ENCODE assay signal across 25 mouse cellular contexts in the genomic region with DNA sequence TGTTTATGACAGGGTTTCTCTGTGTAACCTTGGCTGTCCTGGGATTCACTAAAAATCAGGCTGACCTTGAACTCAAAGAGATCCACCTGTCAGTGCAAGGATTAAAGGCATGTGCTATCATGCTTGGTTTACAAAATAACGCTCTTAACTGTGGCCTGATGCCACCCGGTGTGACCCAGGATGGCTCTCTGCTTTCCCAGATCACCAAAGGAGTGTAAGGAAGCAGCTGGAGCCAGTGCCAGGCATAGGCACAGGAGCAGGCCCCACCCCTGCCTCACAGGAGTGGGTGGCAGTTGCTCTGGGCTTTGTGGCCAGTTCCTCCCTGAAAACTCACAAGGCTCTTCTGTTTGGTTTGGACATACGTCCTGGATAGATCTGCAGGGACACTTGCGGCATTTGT. TPM values are rescaled to one million over a fixed set of nuclear protein-coding genes. Genes with fewer than 3 reads are reported as not detected.
DNase-seq lines count a peak whose midpoint lies in the region; ATAC-seq and TF ChIP-seq lines count a peak whose summit lies in the region.
"Had no signal": no experiment of that assay in that cellular context is flagged by ENCODE, and none has a peak within 500 bp of the region (broad histone marks: within the 10 kb centered on the region; RNA-seq: fewer than 3 reads in every experiment).

No protein-coding gene starts in this region.

- H3K4me2 ChIP-seq in liver, embryonic 12.5 days, result no peak overlapping the region
- no peak overlapping the region for H3K4me2 ChIP-seq in liver, embryonic 11.5 days
- no peak overlapping the region for H3K4me2 ChIP-seq in intestine, embryonic 16.5 days (ENCODE audit: low read depth, low read length)
- H3K4me2 ChIP-seq in liver, postnatal 0 days (ENCODE audit: low read depth, low read length), result no peak overlapping the region
- H3K4me2 ChIP-seq in stomach, embryonic 16.5 days (ENCODE audit: low read depth, low read length), result no peak overlapping the region
- no peak overlapping the region for H3K4me2 ChIP-seq in midbrain, embryonic 15.5 days
- H3K4me2 ChIP-seq: embryonic facial prominence, embryonic 15.5 days; forebrain, embryonic 12.5 days; heart, embryonic 13.5 days; hindbrain, embryonic 12.5 days had no signal

- no peak for TF ChIP-seq CTCF in liver, postnatal 0 days (IDR thresholded peaks at IDR 0.05; ENCODE audit: low read depth)

- H3K4me3 ChIP-seq in liver, embryonic 12.5 days, result no peak overlapping the region
- H3K4me3 ChIP-seq in liver, embryonic 11.5 days (ENCODE audit: low read depth, low read length), result no peak overlapping the region
- no peak overlapping the region for H3K4me3 ChIP-seq in intestine, embryonic 16.5 days (ENCODE audit: low read length)
- H3K4me3 ChIP-seq in liver, postnatal 0 days (ENCODE audit: low read depth, low read length), result no peak overlapping the region
- no peak overlapping the region for H3K4me3 ChIP-seq in stomach, embryonic 16.5 days (replicated peaks; ENCODE audit: low read length)
- H3K4me3 ChIP-seq in hindbrain, embryonic 10.5 days, result no peak overlapping the region
- no peak overlapping the region for H3K4me3 ChIP-seq in midbrain, embryonic 15.5 days
- H3K4me3 ChIP-seq: embryonic facial prominence, embryonic 15.5 days; erythroblast, embryonic 14.5 days; forebrain, embryonic 12.5 days; heart, embryonic 13.5 days; hindbrain, embryonic 12.5 days had no signal

- H3K36me3 ChIP-seq in liver, embryonic 12.5 days, result no peaks in the 10 kb centered on the region
- H3K36me3 ChIP-seq in liver, embryonic 11.5 days (ENCODE audit: control insufficient read depth, insufficient read depth, low read length), result no peaks in the 10 kb centered on the region
- H3K36me3 ChIP-seq in intestine, embryonic 16.5 days (ENCODE audit: control insufficient read depth, insufficient read depth, low read length), result no peaks in the 10 kb centered on the region
- no peaks in the 10 kb centered on the region for H3K36me3 ChIP-seq in liver, postnatal 0 days (replicated peaks; ENCODE audit: insufficient read depth, low read length)
- H3K36me3 ChIP-seq in stomach, embryonic 16.5 days (ENCODE audit: control insufficient read depth, insufficient read depth, low read length), result no peaks in the 10 kb centered on the region
- H3K36me3 ChIP-seq in hindbrain, embryonic 10.5 days, result no peaks in the 10 kb centered on the region
- H3K36me3 ChIP-seq in midbrain, embryonic 15.5 days (replicated peaks), result no peaks in the 10 kb centered on the region
- H3K36me3 ChIP-seq: embryonic facial prominence, embryonic 15.5 days; forebrain, embryonic 12.5 days; heart, embryonic 13.5 days; hindbrain, embryonic 12.5 days had no signal

- no peak for DNase-seq in liver, embryonic 11.5 days (ENCODE audit: low spot score)
- DNase-seq in liver, postnatal 0 days, result no peak
- DNase-seq in hindbrain, embryonic 10.5 days (ENCODE audit: low spot score), result no peak
- DNase-seq in right cerebral cortex, adult 2 months (ENCODE audit: low spot score in 2 of 2), result no peak
- DNase-seq: adrenal gland, postnatal 10 days; cerebellum, adult 11 months; cerebellum, adult 8-10 months; cerebellum, postnatal 14 days; embryo, embryonic 11 days; gastrocnemius, postnatal 10 days; heart, postnatal 36 days had no signal

- H3K4me1 ChIP-seq in liver, embryonic 12.5 days, result peaks cover 13% of the 10 kb centered on the region; the same call in 1 of the 2 replicates
- H3K4me1 ChIP-seq in liver, embryonic 11.5 days (replicated peaks; ENCODE audit: control insufficient read depth, insufficient read depth, low read length), result peaks cover 4% of the 10 kb centered on the region; the same call in 1 of the 2 replicates
- H3K4me1 ChIP-seq in intestine, embryonic 16.5 days (ENCODE audit: control insufficient read depth, insufficient read depth, low read length), result peaks cover 8% of the 10 kb centered on the region; the same call in 1 of the 2 replicates
- H3K4me1 ChIP-seq in liver, postnatal 0 days (ENCODE audit: insufficient read depth), result peaks cover 37% of the 10 kb centered on the region
- H3K4me1 ChIP-seq in stomach, embryonic 16.5 days (ENCODE audit: control insufficient read depth, insufficient read depth, low read length), result peaks cover 3% of the 10 kb centered on the region; the same call in 1 of the 2 replicates
- H3K4me1 ChIP-seq in hindbrain, embryonic 10.5 days (replicated peaks), result 0 out of 2 replicates have a peak, but pooled peaks cover 6% of the 10 kb centered on the region
- no peaks in the 10 kb centered on the region for H3K4me1 ChIP-seq in midbrain, embryonic 15.5 days
- H3K4me1 ChIP-seq: embryonic facial prominence, embryonic 15.5 days; forebrain, embryonic 12.5 days; hindbrain, embryonic 12.5 days had no signal

- peak overlapping the region; percentile 40; the same call in 1 of the 2 replicates for H3K27ac ChIP-seq in liver, embryonic 12.5 days
- no peak overlapping the region for H3K27ac ChIP-seq in liver, embryonic 11.5 days (ENCODE audit: low read depth, low read length)
- peak overlapping the region; percentile 75 for H3K27ac ChIP-seq in intestine, embryonic 16.5 days (ENCODE audit: low read length)
- peak overlapping the region; percentile 87 for H3K27ac ChIP-seq in liver, postnatal 0 days (ENCODE audit: low read depth)
- peak overlapping the region; percentile 56 for H3K27ac ChIP-seq in stomach, embryonic 16.5 days (ENCODE audit: low read length)
- H3K27ac ChIP-seq in hindbrain, embryonic 10.5 days, result no peak overlapping the region
- H3K27ac ChIP-seq in midbrain, embryonic 15.5 days, result no peak overlapping the region
- H3K27ac ChIP-seq: embryonic facial prominence, embryonic 15.5 days; forebrain, embryonic 12.5 days; heart, embryonic 13.5 days; hindbrain, embryonic 12.5 days had no signal

- peaks cover 18% of the 10 kb centered on the region for H3K27me3 ChIP-seq in liver, embryonic 12.5 days (replicated peaks)
- peaks cover 7% of the 10 kb centered on the region; the same call in 1 of the 2 replicates for H3K27me3 ChIP-seq in liver, embryonic 11.5 days (replicated peaks; ENCODE audit: control insufficient read depth, insufficient read depth, low read length)
- no peaks in the 10 kb centered on the region for H3K27me3 ChIP-seq in intestine, embryonic 16.5 days (replicated peaks; ENCODE audit: control insufficient read depth, insufficient read depth, low read length)
- H3K27me3 ChIP-seq in liver, postnatal 0 days (ENCODE audit: insufficient read depth, low read length), result no peaks in the 10 kb centered on the region
- no peaks in the 10 kb centered on the region; the same call in none of the 2 replicates for H3K27me3 ChIP-seq in stomach, embryonic 16.5 days (ENCODE audit: control insufficient read depth, insufficient read depth, low read length)
- peaks cover 25% of the 10 kb centered on the region for H3K27me3 ChIP-seq in hindbrain, embryonic 10.5 days (ENCODE audit: insufficient read depth, poor library complexity, severe bottlenecking)
- H3K27me3 ChIP-seq in midbrain, embryonic 15.5 days (replicated peaks), result peaks cover 21% of the 10 kb centered on the region

- no peak overlapping the region; the same call in 1 of the 2 replicates for H3K9ac ChIP-seq in liver, embryonic 12.5 days
- H3K9ac ChIP-seq in liver, embryonic 11.5 days (ENCODE audit: low read depth, low read length), result no peak overlapping the region
- peak overlapping the region; percentile 12; the same call in 1 of the 2 replicates for H3K9ac ChIP-seq in intestine, embryonic 16.5 days (ENCODE audit: low read depth, low read length)
- peak overlapping the region; percentile 16; the same call in 1 of the 2 replicates for H3K9ac ChIP-seq in liver, postnatal 0 days (replicated peaks)
- 0 out of 2 replicates have a peak overlapping the region, but pooled peaks have one; percentile 2 for H3K9ac ChIP-seq in stomach, embryonic 16.5 days (ENCODE audit: low read length)
- no peak overlapping the region for H3K9ac ChIP-seq in midbrain, embryonic 15.5 days
- H3K9ac ChIP-seq: embryonic facial prominence, embryonic 15.5 days; forebrain, embryonic 12.5 days; heart, embryonic 13.5 days; hindbrain, embryonic 12.5 days had no signal

- 65% methylated on average over 4 of the region's 4 CpGs for WGBS in liver, embryonic 12.5 days (ENCODE audit: insufficient replicate concordance)
- WGBS in liver, embryonic 11.5 days, result 79% methylated on average over 4 of the region's 4 CpGs
- WGBS in intestine, embryonic 16.5 days, result 70% methylated on average over 4 of the region's 4 CpGs
- WGBS in liver, postnatal 0 days (ENCODE audit: insufficient replicate concordance), result 63% methylated on average over 4 of the region's 4 CpGs
- WGBS in stomach, embryonic 16.5 days, result 69% methylated on average over 4 of the region's 4 CpGs
- whole genome bisulfite sequencing in hindbrain, embryonic 10.5 days, result 82% methylated on average over 4 of the region's 4 CpGs
- 85% methylated on average over 4 of the region's 4 CpGs for WGBS in midbrain, embryonic 15.5 days

- no peak for TF ChIP-seq EP300 in liver, postnatal 0 days (IDR thresholded peaks at IDR 0.05; ENCODE audit: low read depth)

- no peaks in the 10 kb centered on the region for H3K9me3 ChIP-seq in liver, embryonic 12.5 days (replicated peaks)
- H3K9me3 ChIP-seq in liver, embryonic 11.5 days (ENCODE audit: control insufficient read depth, low read length), result no peaks in the 10 kb centered on the region
- no peaks in the 10 kb centered on the region for H3K9me3 ChIP-seq in intestine, embryonic 16.5 days (ENCODE audit: control insufficient read depth, low read length)
- no peaks in the 10 kb centered on the region for H3K9me3 ChIP-seq in liver, postnatal 0 days (ENCODE audit: low read length)
- no peaks in the 10 kb centered on the region for H3K9me3 ChIP-seq in stomach, embryonic 16.5 days (replicated peaks; ENCODE audit: control insufficient read depth, low read length)
- H3K9me3 ChIP-seq in hindbrain, embryonic 10.5 days, result no peaks in the 10 kb centered on the region
- no peaks in the 10 kb centered on the region for H3K9me3 ChIP-seq in midbrain, embryonic 15.5 days
- H3K9me3 ChIP-seq: embryonic facial prominence, embryonic 15.5 days; heart, embryonic 13.5 days; hindbrain, embryonic 12.5 days had no signal

- ATAC-seq in liver, embryonic 12.5 days, result no peak
- ATAC-seq in liver, embryonic 11.5 days (replicated peaks; ENCODE audit: low FRiP score), result no peak
- no peak for ATAC-seq in intestine, embryonic 16.5 days
- no peak for ATAC-seq in liver, postnatal 0 days
- no peak for ATAC-seq in stomach, embryonic 16.5 days (ENCODE audit: insufficient read depth, low FRiP score)
- ATAC-seq in midbrain, embryonic 15.5 days (replicated peaks), result no peak
- ATAC-seq: forebrain, embryonic 16.5 days had no signal

RNA-seq across cellular contexts. Expression of a gene that starts 11.4 kb away (rescaled TPM):
- not detected in 2 replicates for polyA plus RNA-seq in liver, embryonic 12.5 days (2016; fragmentation: Nextera tagmentation; extraction: Ambion mirVana)
- not detected in 2 replicates for polyA plus RNA-seq in liver, embryonic 11.5 days (2014; fragmentation: Nextera tagmentation; extraction: Ambion mirVana)
- 0.13 and 0.27 TPM in 2 replicates for polyA plus RNA-seq in intestine, embryonic 16.5 days (2015; fragmentation: Nextera tagmentation; extraction: Ambion mirVana)
- polyA plus RNA-seq in liver, postnatal 0 days (2015; fragmentation: Nextera tagmentation; extraction: Ambion mirVana), result 0.18 and 0.19 TPM in 2 replicates
- 0.31 and 0.36 TPM in 2 replicates for polyA plus RNA-seq in stomach, embryonic 16.5 days (2015; fragmentation: Nextera tagmentation; extraction: Ambion mirVana)
- polyA plus RNA-seq in hindbrain, embryonic 10.5 days (2016; fragmentation: Nextera tagmentation; extraction: Ambion mirVana), result 0.20 TPM in 1 of 2 replicates, not detected in the other
- 15.2 and 15.4 TPM in 2 replicates for polyA plus RNA-seq in midbrain, embryonic 15.5 days (2015; fragmentation: Nextera tagmentation; extraction: Ambion mirVana)
- polyA plus RNA-seq: embryonic facial prominence, embryonic 11.5 days; erythroblast, embryonic 14.5 days; heart, embryonic 13.5 days; heart, postnatal 0 days had no signal

RNA-seq across cellular contexts. Expression of a gene that starts 17.8 kb away (rescaled TPM):
- 3.7 and 5.4 TPM in 2 replicates for polyA plus RNA-seq in liver, embryonic 12.5 days (2016; fragmentation: Nextera tagmentation; extraction: Ambion mirVana)
- polyA plus RNA-seq in liver, embryonic 11.5 days (2014; fragmentation: Nextera tagmentation; extraction: Ambion mirVana), result 5.4 and 7.0 TPM in 2 replicates
- polyA plus RNA-seq in intestine, embryonic 16.5 days (2015; fragmentation: Nextera tagmentation; extraction: Ambion mirVana), result 15.5 and 15.6 TPM in 2 replicates
- polyA plus RNA-seq in liver, postnatal 0 days (2015; fragmentation: Nextera tagmentation; extraction: Ambion mirVana), result 5.4 and 11.2 TPM in 2 replicates
- 9.2 TPM in 2 replicates for polyA plus RNA-seq in stomach, embryonic 16.5 days (2015; fragmentation: Nextera tagmentation; extraction: Ambion mirVana)
- polyA plus RNA-seq in hindbrain, embryonic 10.5 days (2016; fragmentation: Nextera tagmentation; extraction: Ambion mirVana), result 0.60 and 0.78 TPM in 2 replicates
- polyA plus RNA-seq in midbrain, embryonic 15.5 days (2015; fragmentation: Nextera tagmentation; extraction: Ambion mirVana), result 0.89 and 1.7 TPM in 2 replicates

RNA-seq across cellular contexts. Expression of a gene that starts 20.7 kb away (rescaled TPM):
- polyA plus RNA-seq in liver, embryonic 12.5 days (2016; fragmentation: Nextera tagmentation; extraction: Ambion mirVana), result not detected in 2 replicates
- not detected in 2 replicates for polyA plus RNA-seq in liver, embryonic 11.5 days (2014; fragmentation: Nextera tagmentation; extraction: Ambion mirVana)
- not detected in 2 replicates for polyA plus RNA-seq in intestine, embryonic 16.5 days (2015; fragmentation: Nextera tagmentation; extraction: Ambion mirVana)
- polyA plus RNA-seq in liver, postnatal 0 days (2015; fragmentation: Nextera tagmentation; extraction: Ambion mirVana), result 0.09 TPM in 1 of 2 replicates, not detected in the other
- polyA plus RNA-seq in stomach, embryonic 16.5 days (2015; fragmentation: Nextera tagmentation; extraction: Ambion mirVana), result not detected in 2 replicates
- not detected in 2 replicates for polyA plus RNA-seq in hindbrain, embryonic 10.5 days (2016; fragmentation: Nextera tagmentation; extraction: Ambion mirVana)
- polyA plus RNA-seq in midbrain, embryonic 15.5 days (2015; fragmentation: Nextera tagmentation; extraction: Ambion mirVana), result 1.1 and 1.2 TPM in 2 replicates
- polyA plus RNA-seq: brain, embryonic 14.5 days; embryonic facial prominence, embryonic 11.5 days; embryonic facial prominence, embryonic 15.5 days; erythroblast, embryonic 14.5 days; forebrain, embryonic 12.5 days; frontal cortex, adult 2 months; heart, postnatal 0 days; hindbrain, embryonic 12.5 days had no signal

RNA-seq across cellular contexts. Expression of a gene that starts 43.8 kb away (rescaled TPM):
- 0.95 and 1.0 TPM in 2 replicates for polyA plus RNA-seq in liver, embryonic 12.5 days (2016; fragmentation: Nextera tagmentation; extraction: Ambion mirVana)
- polyA plus RNA-seq in liver, embryonic 11.5 days (2014; fragmentation: Nextera tagmentation; extraction: Ambion mirVana), result 1.4 TPM in 2 replicates
- 32.6 and 42.1 TPM in 2 replicates for polyA plus RNA-seq in intestine, embryonic 16.5 days (2015; fragmentation: Nextera tagmentation; extraction: Ambion mirVana)
- polyA plus RNA-seq in liver, postnatal 0 days (2015; fragmentation: Nextera tagmentation; extraction: Ambion mirVana), result 9.6 and 10.8 TPM in 2 replicates
- 31.2 and 32.9 TPM in 2 replicates for polyA plus RNA-seq in stomach, embryonic 16.5 days (2015; fragmentation: Nextera tagmentation; extraction: Ambion mirVana)
- polyA plus RNA-seq in hindbrain, embryonic 10.5 days (2016; fragmentation: Nextera tagmentation; extraction: Ambion mirVana), result 1.2 and 1.8 TPM in 2 replicates
- polyA plus RNA-seq in midbrain, embryonic 15.5 days (2015; fragmentation: Nextera tagmentation; extraction: Ambion mirVana), result 0.40 and 0.57 TPM in 2 replicates
- polyA plus RNA-seq: erythroblast, embryonic 14.5 days; forebrain, embryonic 16.5 days; frontal cortex, adult 2 months had no signal

RNA-seq across cellular contexts. Expression of a gene that starts 47.4 kb away (rescaled TPM):
- polyA plus RNA-seq in liver, embryonic 12.5 days (2016; fragmentation: Nextera tagmentation; extraction: Ambion mirVana), result not detected in 2 replicates
- polyA plus RNA-seq in liver, embryonic 11.5 days (2014; fragmentation: Nextera tagmentation; extraction: Ambion mirVana), result not detected in 2 replicates
- not detected in 2 replicates for polyA plus RNA-seq in intestine, embryonic 16.5 days (2015; fragmentation: Nextera tagmentation; extraction: Ambion mirVana)
- not detected in 2 replicates for polyA plus RNA-seq in liver, postnatal 0 days (2015; fragmentation: Nextera tagmentation; extraction: Ambion mirVana)
- 3.2 and 4.8 TPM in 2 replicates for polyA plus RNA-seq in stomach, embryonic 16.5 days (2015; fragmentation: Nextera tagmentation; extraction: Ambion mirVana)
- polyA plus RNA-seq in hindbrain, embryonic 10.5 days (2016; fragmentation: Nextera tagmentation; extraction: Ambion mirVana), result not detected in 2 replicates
- polyA plus RNA-seq in midbrain, embryonic 15.5 days (2015; fragmentation: Nextera tagmentation; extraction: Ambion mirVana), result not detected in 2 replicates
- polyA plus RNA-seq: embryonic facial prominence, embryonic 11.5 days; erythroblast, embryonic 14.5 days; forebrain, embryonic 12.5 days; forebrain, embryonic 16.5 days; frontal cortex, adult 2 months; heart, embryonic 13.5 days; heart, postnatal 0 days; hindbrain, embryonic 12.5 days had no signal

Comparison
In these comparisons a context has a peak if more than half of its experiments do, and no peak if none do; other contexts are left out.
1. H3K27ac ChIP-seq: peak in liver, embryonic 12.5 days (single experiment), intestine, embryonic 16.5 days (single experiment), liver, postnatal 0 days (single experiment) and stomach, embryonic 16.5 days (single experiment); none in liver, embryonic 11.5 days (single experiment), hindbrain, embryonic 10.5 days (single experiment) and midbrain, embryonic 15.5 days (single experiment).
2. H3K9ac ChIP-seq: peak in intestine, embryonic 16.5 days (single experiment), liver, postnatal 0 days (single experiment) and stomach, embryonic 16.5 days (single experiment); none in liver, embryonic 12.5 days (single experiment), liver, embryonic 11.5 days (single experiment) and midbrain, embryonic 15.5 days (single experiment).
3. RNA of a gene that starts 11.4 kb away (polyA plus RNA-seq): 15.2 to 15.4 TPM in midbrain, embryonic 15.5 days; 0.31 to 0.36 TPM in stomach, embryonic 16.5 days, 0.13 to 0.27 TPM in intestine, embryonic 16.5 days, 0.20 TPM in hindbrain, embryonic 10.5 days, 0.18 to 0.19 TPM in liver, postnatal 0 days, not detected in liver, embryonic 12.5 days and not detected in liver, embryonic 11.5 days; every median in the first group is over 10 times any median in the second.